Mouse (Mus musculus): Measurements from ENCODE around the gene Adgrl3. TPM values are rescaled to one million over a fixed set of nuclear protein-coding genes. Genes with fewer than 3 reads are reported as not detected.

Gene Adgrl3
- polyA plus RNA-seq, 1 experiment from 2014 or later = 5.5 TPM

DNA sequence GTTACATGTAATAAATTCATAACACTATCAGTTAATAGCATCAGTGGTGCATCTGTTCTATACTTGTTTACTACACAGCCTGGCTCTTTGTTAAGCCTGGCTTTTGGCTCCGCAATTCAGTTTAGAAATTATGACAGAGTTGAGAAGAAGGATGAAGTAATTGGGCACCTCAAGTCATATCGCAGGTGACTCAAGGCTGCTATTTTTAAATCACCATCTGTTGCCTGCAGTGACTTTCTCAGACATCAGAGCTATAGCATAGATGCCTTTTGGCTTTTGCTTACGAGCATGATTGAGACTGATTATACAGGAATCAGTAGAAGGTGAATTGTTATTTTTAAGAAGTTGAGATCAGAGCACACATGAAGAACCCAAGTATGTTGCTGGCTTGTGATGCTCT is 236.2 kb downstream of the Adgrl3 start:
- ATAC-seq (ENCODE audit: low FRiP score, low TSS enrichment) (no peak), DNase-seq (ENCODE audit: low spot score) (no peak)
- 78% methylated on average over 3 of the region's 3 CpGs for WGBS
- Histone ChIP-seq H3K9ac (ENCODE audit: low read length) (no peak overlapping the region), H3K27ac (replicated peaks) (no peak overlapping the region), H3K9me3 (ENCODE audit: control insufficient read depth, low read length) (no peaks in the 10 kb centered on the region), H3K4me1 (replicated peaks; ENCODE audit: control insufficient read depth, insufficient read depth) (no peaks in the 10 kb centered on the region), H3K27me3 (ENCODE audit: control insufficient read depth, insufficient read depth, low read length) (no peaks in the 10 kb centered on the region), H3K4me3 (ENCODE audit: low read depth, low read length) (no peak overlapping the region), H3K36me3 (ENCODE audit: control insufficient read depth, insufficient read depth, low read length) (no peaks in the 10 kb centered on the region), H3K4me2 (replicated peaks; ENCODE audit: low read depth) (no peak overlapping the region)
- TF ChIP-seq EP300 (optimal IDR thresholded peaks at IDR 0.05) = no peak

DNA sequence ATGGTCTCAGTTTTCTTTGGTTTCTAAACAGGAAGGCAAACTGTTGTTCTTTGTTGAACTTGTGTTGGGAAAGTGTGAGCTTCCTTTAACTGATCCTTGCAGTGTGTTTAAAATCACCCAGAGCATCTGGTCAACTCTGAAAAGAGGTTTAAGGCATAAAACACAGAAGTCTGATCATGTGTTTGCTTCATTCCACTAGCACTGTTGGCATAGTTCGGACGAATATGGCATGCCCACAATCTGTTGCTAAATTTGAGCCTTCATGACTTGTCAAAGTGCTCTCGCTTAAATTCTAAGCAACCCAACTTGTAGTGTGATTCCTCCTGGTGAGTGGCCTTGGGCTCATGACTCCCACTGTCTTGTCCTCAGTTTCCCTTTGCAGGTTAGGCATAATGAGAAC is 249.8 kb downstream of the Adgrl3 start:
- H3K27ac ChIP-seq (replicated peaks) = no peak overlapping the region
- no peaks in the 10 kb centered on the region for H3K9me3 ChIP-seq (ENCODE audit: control insufficient read depth, low read length)
- no peak overlapping the region for H3K9ac ChIP-seq (ENCODE audit: low read length)
- ATAC-seq (ENCODE audit: low FRiP score, low TSS enrichment) (no peak), DNase-seq (ENCODE audit: low spot score) (no peak)
- no peak for TF ChIP-seq EP300 (optimal IDR thresholded peaks at IDR 0.05)
- TF ChIP-seq CTCF (IDR thresholded peaks at IDR 0.05; ENCODE audit: low read depth) = no peak
- 83% methylated on average over 3 of the region's 3 CpGs for WGBS
- H3K4me3 ChIP-seq (ENCODE audit: low read depth, low read length) = no peak overlapping the region
- no peak overlapping the region for H3K4me2 ChIP-seq (replicated peaks; ENCODE audit: low read depth)
- no peaks in the 10 kb centered on the region for H3K4me1 ChIP-seq (replicated peaks; ENCODE audit: control insufficient read depth, insufficient read depth)
- no peaks in the 10 kb centered on the region for H3K27me3 ChIP-seq (ENCODE audit: control insufficient read depth, insufficient read depth, low read length)
- no peaks in the 10 kb centered on the region for H3K36me3 ChIP-seq (ENCODE audit: control insufficient read depth, insufficient read depth, low read length)

DNA sequence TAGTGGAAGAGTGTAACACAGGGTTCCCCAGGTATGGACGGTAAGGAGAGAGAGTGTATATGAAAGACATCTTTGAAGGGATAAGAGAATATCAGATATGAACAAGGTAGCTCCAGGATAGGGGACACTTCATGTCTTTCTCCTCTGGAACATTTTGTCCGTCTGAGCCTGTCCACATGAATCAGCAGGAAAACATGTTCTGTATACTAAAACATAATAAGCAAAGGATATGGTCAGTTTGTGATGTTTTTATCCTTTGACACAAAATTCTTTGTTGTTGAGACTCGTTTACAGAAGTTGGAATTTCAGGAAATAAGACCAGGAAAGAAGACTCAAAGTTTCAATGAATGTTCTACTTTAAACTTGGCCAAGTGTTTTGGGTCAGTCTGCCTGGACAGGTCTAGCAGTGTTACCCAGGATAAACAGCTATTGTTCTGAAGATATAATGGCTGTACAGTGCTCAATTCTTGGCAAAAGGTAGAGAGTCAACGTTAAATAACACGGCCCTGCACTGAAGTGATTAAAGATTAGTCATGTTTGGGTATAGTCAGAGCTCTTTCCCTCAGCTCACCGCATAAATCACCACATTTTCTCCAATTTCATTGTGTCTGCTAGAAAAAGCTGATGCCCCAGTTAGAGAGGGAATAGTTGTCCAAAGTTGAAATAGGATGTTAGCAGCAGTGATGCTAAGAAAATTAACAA is 255.6 kb downstream of the Adgrl3 start:
- TF ChIP-seq EP300 (optimal IDR thresholded peaks at IDR 0.05) (no peak), CTCF (IDR thresholded peaks at IDR 0.05; ENCODE audit: low read depth) (no peak)
- H3K4me1 ChIP-seq (replicated peaks; ENCODE audit: control insufficient read depth, insufficient read depth) = no peaks in the 10 kb centered on the region
- no peaks in the 10 kb centered on the region for H3K9me3 ChIP-seq (ENCODE audit: control insufficient read depth, low read length)
- 49% methylated on average over 6 of the region's 6 CpGs for WGBS
- no peak for DNase-seq (ENCODE audit: low spot score)
- H3K4me2 ChIP-seq (replicated peaks; ENCODE audit: low read depth) = no peak overlapping the region
- no peak overlapping the region for H3K9ac ChIP-seq (ENCODE audit: low read length)
- no peak overlapping the region for H3K4me3 ChIP-seq (ENCODE audit: low read depth, low read length)
- no peaks in the 10 kb centered on the region for H3K36me3 ChIP-seq (ENCODE audit: control insufficient read depth, insufficient read depth, low read length)
- H3K27ac ChIP-seq (replicated peaks) = no peak overlapping the region
- no peaks in the 10 kb centered on the region for H3K27me3 ChIP-seq (ENCODE audit: control insufficient read depth, insufficient read depth, low read length)
- no peak for ATAC-seq (ENCODE audit: low FRiP score, low TSS enrichment)

DNA sequence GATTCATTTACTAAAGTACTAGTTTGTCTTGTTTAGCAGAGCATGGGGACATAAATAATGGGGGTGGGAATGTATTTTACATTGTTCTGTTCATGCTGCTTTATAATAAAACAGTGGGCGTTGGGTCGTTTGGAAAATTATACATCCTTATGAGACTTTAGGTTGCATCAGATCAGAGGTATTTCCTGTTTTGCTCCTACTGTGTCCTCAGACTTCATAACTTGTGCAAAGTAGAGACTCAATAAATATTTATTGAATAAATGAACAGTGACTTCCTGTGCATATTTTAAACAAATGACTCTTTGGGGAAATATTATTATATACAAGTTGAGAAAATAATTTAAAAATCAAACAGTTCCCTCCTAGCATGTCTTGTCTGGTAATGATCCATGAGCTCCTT is 259.3 kb downstream of the Adgrl3 start:
- no peak for TF ChIP-seq CTCF (IDR thresholded peaks at IDR 0.05; ENCODE audit: low read depth)
- no peak for TF ChIP-seq EP300 (optimal IDR thresholded peaks at IDR 0.05)
- no peak overlapping the region for H3K9ac ChIP-seq (ENCODE audit: low read length)
- no peaks in the 10 kb centered on the region for H3K27me3 ChIP-seq (ENCODE audit: control insufficient read depth, insufficient read depth, low read length)
- H3K27ac ChIP-seq (replicated peaks) = no peak overlapping the region
- H3K4me1 ChIP-seq (replicated peaks; ENCODE audit: control insufficient read depth, insufficient read depth) = no peaks in the 10 kb centered on the region
- no peak overlapping the region for H3K4me2 ChIP-seq (replicated peaks; ENCODE audit: low read depth)
- 64% methylated on average over 2 of the region's 2 CpGs for WGBS
- no peaks in the 10 kb centered on the region for H3K36me3 ChIP-seq (ENCODE audit: control insufficient read depth, insufficient read depth, low read length)
- DNase-seq (ENCODE audit: low spot score) (no peak), ATAC-seq (ENCODE audit: low FRiP score, low TSS enrichment) (no peak)
- H3K9me3 ChIP-seq (ENCODE audit: control insufficient read depth, low read length) = no peaks in the 10 kb centered on the region
- H3K4me3 ChIP-seq (ENCODE audit: low read depth, low read length) = no peak overlapping the region

DNA sequence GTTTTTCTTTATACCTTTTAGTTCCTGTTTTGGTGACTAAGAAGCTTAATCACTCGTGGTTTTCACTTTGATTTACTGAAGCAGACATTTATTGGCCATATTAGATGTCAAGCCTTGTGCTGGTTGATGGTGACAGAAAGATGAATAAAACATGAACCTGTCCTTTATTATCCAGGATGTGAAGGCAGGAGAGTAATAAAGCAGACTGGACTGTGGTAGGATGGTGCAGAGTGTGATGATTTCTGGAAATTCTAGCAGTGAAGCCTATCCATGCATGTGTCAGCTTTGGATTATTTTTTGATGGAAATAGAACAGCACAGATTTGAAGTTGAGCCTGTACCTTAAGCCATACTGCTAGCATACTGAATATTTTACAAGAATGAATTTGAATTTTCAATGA is 265.7 kb downstream of the Adgrl3 start:
- H3K36me3 ChIP-seq (ENCODE audit: control insufficient read depth, insufficient read depth, low read length) = no peaks in the 10 kb centered on the region
- no peaks in the 10 kb centered on the region for H3K9me3 ChIP-seq (ENCODE audit: control insufficient read depth, low read length)
- no peak overlapping the region for H3K9ac ChIP-seq (ENCODE audit: low read length)
- no peak for ATAC-seq (ENCODE audit: low FRiP score, low TSS enrichment)
- H3K27ac ChIP-seq (replicated peaks) = no peak overlapping the region
- H3K4me3 ChIP-seq (ENCODE audit: low read depth, low read length) = no peak overlapping the region
- 66% methylated on average over 1 of the region's 1 CpGs for WGBS
- H3K4me2 ChIP-seq (replicated peaks; ENCODE audit: low read depth) = no peak overlapping the region
- DNase-seq (ENCODE audit: low spot score) = no peak
- TF ChIP-seq EP300 (optimal IDR thresholded peaks at IDR 0.05) (no peak), CTCF (IDR thresholded peaks at IDR 0.05; ENCODE audit: low read depth) (no peak)
- H3K4me1 ChIP-seq (replicated peaks; ENCODE audit: control insufficient read depth, insufficient read depth) = no peaks in the 10 kb centered on the region
- H3K27me3 ChIP-seq (ENCODE audit: control insufficient read depth, insufficient read depth, low read length) = no peaks in the 10 kb centered on the region

DNA sequence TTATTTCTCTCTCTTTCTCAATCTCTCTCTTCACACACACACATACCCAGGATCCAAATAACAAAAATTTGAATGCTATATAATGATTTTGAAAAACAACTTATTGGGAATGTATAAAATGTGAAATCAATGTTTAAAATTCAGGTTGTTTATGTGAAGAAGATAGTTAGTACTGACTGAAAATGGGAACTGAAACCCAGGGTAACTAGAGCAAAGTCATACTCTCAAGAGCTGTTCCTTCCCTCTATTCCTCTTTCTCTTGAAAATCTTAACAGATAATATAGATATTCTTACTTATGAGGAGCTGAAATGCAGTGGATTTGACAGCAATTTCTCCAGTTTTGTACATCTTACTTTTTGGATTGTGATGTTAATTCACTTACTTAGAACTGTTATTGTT is 281.9 kb downstream of the Adgrl3 start:
- Histone ChIP-seq H3K4me2 (replicated peaks; ENCODE audit: low read depth) (no peak overlapping the region), H3K9ac (ENCODE audit: low read length) (no peak overlapping the region)
- no peak for ATAC-seq (ENCODE audit: low FRiP score, low TSS enrichment)

More for the DNA sequence above, 281.9 kb downstream of the Adgrl3 start:
- H3K4me3 ChIP-seq (ENCODE audit: low read depth, low read length) = no peak overlapping the region
- no peak for DNase-seq (ENCODE audit: low spot score)
- no peaks in the 10 kb centered on the region for H3K9me3 ChIP-seq (ENCODE audit: control insufficient read depth, low read length)
- H3K27me3 ChIP-seq (ENCODE audit: control insufficient read depth, insufficient read depth, low read length) = no peaks in the 10 kb centered on the region
- TF ChIP-seq EP300 (optimal IDR thresholded peaks at IDR 0.05) (no peak), CTCF (IDR thresholded peaks at IDR 0.05; ENCODE audit: low read depth) (no peak)
- no peaks in the 10 kb centered on the region for H3K4me1 ChIP-seq (replicated peaks; ENCODE audit: control insufficient read depth, insufficient read depth)
- H3K27ac ChIP-seq (replicated peaks) = no peak overlapping the region
- no peaks in the 10 kb centered on the region for H3K36me3 ChIP-seq (ENCODE audit: control insufficient read depth, insufficient read depth, low read length)

Measured in stomach, postnatal 0 days (tissue).